Mouse (Mus musculus): Measurements from ENCODE around the gene Lmntd1. TPM values are rescaled to one million over a fixed set of nuclear protein-coding genes. Genes with fewer than 3 reads are reported as not detected.

The Lmntd1 gene
- polyA plus RNA-seq, 2 experiments = 0.79 to 0.88 TPM

DNA sequence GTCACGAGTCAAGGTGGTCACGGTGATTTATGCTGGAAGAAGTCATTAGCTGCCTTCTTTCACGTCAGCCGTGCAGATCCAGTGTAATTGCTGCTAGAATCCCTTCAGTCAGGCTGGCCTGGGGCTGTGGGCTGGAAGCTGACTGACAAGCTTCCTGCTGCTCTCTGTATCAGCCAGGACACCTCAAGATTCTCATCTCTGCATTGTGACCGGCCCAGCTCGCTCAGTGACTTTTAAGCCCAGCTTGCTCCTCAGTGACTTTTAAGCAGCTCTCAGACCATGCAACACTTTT, 74.6 kb downstream of the Lmntd1 start:
- WGBS = 40% methylated on average over 6 of the region's 6 CpGs

DNA sequence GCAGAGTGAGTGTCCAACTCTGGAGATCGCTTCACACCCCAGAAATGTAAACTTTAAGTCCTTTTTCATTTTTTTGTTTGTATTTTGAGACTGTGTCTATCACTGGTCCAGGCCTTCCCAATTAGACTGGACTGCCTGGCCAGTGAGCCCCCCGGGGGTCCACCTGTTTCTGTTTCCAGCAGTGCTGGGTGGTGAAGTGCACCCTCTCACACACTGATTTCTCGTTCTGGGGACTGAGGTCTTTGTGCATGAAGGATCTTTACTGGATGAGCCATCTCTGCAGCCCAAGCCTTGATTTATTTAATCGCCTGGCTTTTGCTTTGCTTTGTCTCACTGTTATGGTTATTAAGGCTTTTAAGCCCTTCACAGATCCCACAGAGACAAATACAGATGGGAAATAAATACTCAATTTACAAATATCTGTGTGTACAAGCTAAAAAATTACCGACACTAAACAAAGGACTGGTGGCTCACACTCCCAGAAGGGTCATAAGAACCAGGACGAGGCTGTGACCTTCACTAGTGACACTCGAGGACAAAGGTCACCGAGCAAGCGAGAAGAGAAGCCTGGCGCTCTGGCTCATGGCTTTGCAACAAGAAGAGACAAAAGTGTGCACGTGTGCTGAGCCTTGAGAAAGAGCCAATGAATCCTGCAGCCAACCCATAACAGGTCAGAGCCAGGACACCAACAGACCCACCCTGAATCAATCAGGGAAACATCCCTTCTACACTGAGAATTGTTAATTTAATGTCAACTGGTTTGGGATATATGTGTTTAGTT, 75.1 kb downstream of the Lmntd1 start:
- WGBS = 53% methylated on average over 11 of the region's 11 CpGs
- no peak overlapping the region for H3K27ac ChIP-seq (replicated peaks; ENCODE audit: low read depth, low read length)

More for the DNA sequence above, 74.6 kb downstream of the Lmntd1 start:
- no peaks in the 10 kb centered on the region for H3K36me3 ChIP-seq (ENCODE audit: control insufficient read depth, insufficient read depth, low read length)
- no peaks in the 10 kb centered on the region for H3K27me3 ChIP-seq (ENCODE audit: control insufficient read depth, insufficient read depth, low read length)
- no peak for DNase-seq (ENCODE audit: low spot score)
- H3K4me2 ChIP-seq (replicated peaks; ENCODE audit: low read depth, low read length, severe bottlenecking) = no peak overlapping the region
- H3K4me1 ChIP-seq (ENCODE audit: control insufficient read depth, insufficient read depth, low read length) = 0 out of 2 replicates have a peak, but pooled peaks cover 3% of the 10 kb centered on the region
- no peak overlapping the region for H3K9ac ChIP-seq (ENCODE audit: low read depth, low read length, severe bottlenecking)
- TF ChIP-seq POLR2A (IDR thresholded peaks at IDR 0.05; ENCODE audit: borderline replicate concordance, extremely low read depth, insufficient read depth, insufficient read length) = no peak
- H3K4me3 ChIP-seq (replicated peaks; ENCODE audit: low read length) = no peak overlapping the region
- 0 out of 2 replicates have a peak, but pooled peaks cover 3% of the 10 kb centered on the region for H3K9me3 ChIP-seq (ENCODE audit: control insufficient read depth, low read length)
- no peak for ATAC-seq (ENCODE audit: low FRiP score, low read depth)
- H3K27ac ChIP-seq (replicated peaks; ENCODE audit: low read depth, low read length) = no peak overlapping the region

DNA sequence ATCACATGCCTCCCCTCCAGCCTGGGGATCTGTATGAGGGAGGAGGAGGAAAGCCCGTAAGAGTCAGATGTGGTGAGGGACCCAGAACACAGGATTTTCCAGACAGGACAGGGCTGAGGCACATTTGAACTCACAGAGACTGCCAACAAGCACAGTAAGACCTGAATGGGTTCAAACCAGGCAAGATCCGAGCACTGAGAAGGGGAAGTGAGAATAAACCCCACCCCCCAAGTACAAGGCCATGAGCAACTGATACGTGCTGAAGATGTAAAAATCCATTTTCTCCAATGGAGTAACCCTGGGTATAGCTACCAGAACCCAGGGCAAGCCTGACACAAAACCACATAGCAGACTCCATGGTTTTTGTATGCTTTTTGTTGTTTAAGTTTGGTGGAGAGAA, 83.7 kb downstream of the Lmntd1 start:
- TF ChIP-seq POLR2A (IDR thresholded peaks at IDR 0.05; ENCODE audit: borderline replicate concordance, extremely low read depth, insufficient read depth, insufficient read length) = no peak
- 69% methylated on average over 3 of the region's 3 CpGs for WGBS
- no peaks in the 10 kb centered on the region for H3K27me3 ChIP-seq (ENCODE audit: control insufficient read depth, insufficient read depth, low read length)
- no peaks in the 10 kb centered on the region for H3K4me1 ChIP-seq (ENCODE audit: control insufficient read depth, insufficient read depth, low read length)
- DNase-seq (ENCODE audit: low spot score) (no peak), ATAC-seq (ENCODE audit: low FRiP score, low read depth) (no peak)
- no peak overlapping the region for H3K27ac ChIP-seq (replicated peaks; ENCODE audit: low read depth, low read length)
- H3K36me3 ChIP-seq (ENCODE audit: control insufficient read depth, insufficient read depth, low read length) = no peaks in the 10 kb centered on the region
- H3K9ac ChIP-seq (ENCODE audit: low read depth, low read length, severe bottlenecking) = no peak overlapping the region
- H3K9me3 ChIP-seq (ENCODE audit: control insufficient read depth, low read length) = no peaks in the 10 kb centered on the region
- no peak overlapping the region for H3K4me2 ChIP-seq (replicated peaks; ENCODE audit: low read depth, low read length, severe bottlenecking)
- no peak overlapping the region for H3K4me3 ChIP-seq (replicated peaks; ENCODE audit: low read length)

More for the DNA sequence above, 75.1 kb downstream of the Lmntd1 start:
- H3K9me3 ChIP-seq (ENCODE audit: control insufficient read depth, low read length) = 0 out of 2 replicates have a peak, but pooled peaks cover 3% of the 10 kb centered on the region
- H3K4me2 ChIP-seq (replicated peaks; ENCODE audit: low read depth, low read length, severe bottlenecking) = no peak overlapping the region
- H3K4me1 ChIP-seq (ENCODE audit: control insufficient read depth, insufficient read depth, low read length) = 0 out of 2 replicates have a peak, but pooled peaks cover 3% of the 10 kb centered on the region
- no peaks in the 10 kb centered on the region for H3K27me3 ChIP-seq (ENCODE audit: control insufficient read depth, insufficient read depth, low read length)
- H3K9ac ChIP-seq (ENCODE audit: low read depth, low read length, severe bottlenecking) = no peak overlapping the region
- ATAC-seq (ENCODE audit: low FRiP score, low read depth) = no peak
- DNase-seq (ENCODE audit: low spot score) = no peak
- H3K36me3 ChIP-seq (ENCODE audit: control insufficient read depth, insufficient read depth, low read length) = no peaks in the 10 kb centered on the region
- H3K4me3 ChIP-seq (replicated peaks; ENCODE audit: low read length) = no peak overlapping the region
- TF ChIP-seq POLR2A (IDR thresholded peaks at IDR 0.05; ENCODE audit: borderline replicate concordance, extremely low read depth, insufficient read depth, insufficient read length) = no peak

DNA sequence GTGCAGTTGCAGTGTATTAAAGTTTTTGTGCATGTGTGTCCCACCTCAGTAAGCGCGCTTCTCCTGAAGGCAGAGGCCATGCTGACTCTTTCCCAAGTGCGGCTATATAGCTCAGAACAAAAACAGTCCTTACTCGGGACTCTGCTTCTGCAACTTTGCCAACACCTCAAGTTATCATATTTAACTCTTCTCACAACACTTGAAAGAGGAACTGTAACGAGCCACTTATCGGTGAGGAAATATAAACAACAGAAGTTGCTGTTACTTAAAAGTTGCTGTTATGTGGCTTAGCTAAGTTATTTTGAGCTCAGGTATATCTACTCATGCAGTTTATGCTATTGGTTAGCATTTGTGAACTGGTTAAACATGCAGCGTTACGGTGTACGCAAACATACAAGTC, 90.8 kb downstream of the Lmntd1 start:
- 86% methylated on average over 9 of the region's 9 CpGs for WGBS
- Histone ChIP-seq H3K9me3 (ENCODE audit: control insufficient read depth, low read length) (no peaks in the 10 kb centered on the region), H3K27ac (replicated peaks; ENCODE audit: low read depth, low read length) (no peak overlapping the region), H3K4me3 (replicated peaks; ENCODE audit: low read length) (no peak overlapping the region), H3K9ac (ENCODE audit: low read depth, low read length, severe bottlenecking) (no peak overlapping the region), H3K27me3 (ENCODE audit: control insufficient read depth, insufficient read depth, low read length) (no peaks in the 10 kb centered on the region), H3K4me2 (replicated peaks; ENCODE audit: low read depth, low read length, severe bottlenecking) (no peak overlapping the region), H3K36me3 (ENCODE audit: control insufficient read depth, insufficient read depth, low read length) (no peaks in the 10 kb centered on the region), H3K4me1 (ENCODE audit: control insufficient read depth, insufficient read depth, low read length) (no peaks in the 10 kb centered on the region)
- TF ChIP-seq POLR2A (IDR thresholded peaks at IDR 0.05; ENCODE audit: borderline replicate concordance, extremely low read depth, insufficient read depth, insufficient read length) = no peak
- DNase-seq (ENCODE audit: low spot score) (no peak), ATAC-seq (ENCODE audit: low FRiP score, low read depth) (no peak)

DNA sequence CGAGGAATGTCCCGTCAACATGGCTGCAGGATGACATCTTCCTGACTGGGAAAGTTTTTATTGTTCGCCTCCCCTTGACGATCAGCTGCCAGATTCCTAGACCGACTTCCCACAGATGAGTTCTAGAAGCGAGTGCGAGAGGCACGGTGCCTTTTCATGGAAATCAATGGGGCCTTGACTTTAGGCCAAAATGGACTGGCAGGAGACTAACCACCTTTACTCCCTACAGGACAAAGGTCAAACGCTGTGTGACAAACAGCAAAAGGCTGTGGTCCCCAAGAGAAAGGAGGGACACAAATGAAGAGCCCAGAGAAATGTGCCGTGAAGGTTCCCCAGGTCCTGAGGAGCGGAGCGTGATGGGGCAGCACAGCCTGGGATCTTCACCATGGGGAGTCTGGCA, 91.5 kb downstream of the Lmntd1 start:
- H3K36me3 ChIP-seq (ENCODE audit: control insufficient read depth, insufficient read depth, low read length) = no peaks in the 10 kb centered on the region
- no peak overlapping the region for H3K27ac ChIP-seq (replicated peaks; ENCODE audit: low read depth, low read length)
- DNase-seq (ENCODE audit: low spot score) (no peak), ATAC-seq (ENCODE audit: low FRiP score, low read depth) (no peak)
- H3K4me2 ChIP-seq (replicated peaks; ENCODE audit: low read depth, low read length, severe bottlenecking) = no peak overlapping the region
- H3K4me3 ChIP-seq (replicated peaks; ENCODE audit: low read length) = no peak overlapping the region
- no peaks in the 10 kb centered on the region for H3K4me1 ChIP-seq (ENCODE audit: control insufficient read depth, insufficient read depth, low read length)
- no peak overlapping the region for H3K9ac ChIP-seq (ENCODE audit: low read depth, low read length, severe bottlenecking)
- H3K27me3 ChIP-seq (ENCODE audit: control insufficient read depth, insufficient read depth, low read length) = no peaks in the 10 kb centered on the region
- 83% methylated on average over 12 of the region's 12 CpGs for WGBS
- TF ChIP-seq POLR2A (IDR thresholded peaks at IDR 0.05; ENCODE audit: borderline replicate concordance, extremely low read depth, insufficient read depth, insufficient read length) = no peak
- H3K9me3 ChIP-seq (ENCODE audit: control insufficient read depth, low read length) = no peaks in the 10 kb centered on the region
